Mouse (Mus musculus) cerebellum, postnatal 10 days (tissue): ENCODE data around the gene Stpg4.
A peak's percentile ranks its signal among the peaks of the same experiment; 100 is the strongest.

Experiments
- DNase-seq, 2 experiments: peaks; one replicate each; pipeline ENCODE4 v3.0.0; 2021; ENCODE audit warnings: mixed read lengths in 2 of 2

Stpg4 gene

GRCm38 (mm10) chr17:87350471-87351240 lies 76.9 kb downstream of the Stpg4 start:
- peak in 1 of 2 experiments; percentile 54 for DNase-seq

- no peak for DNase-seq
These were observed 78.0 kb downstream of the Stpg4 start for GRCm38 (mm10) chr17:87349575-87349974.

GRCm38 (mm10) chr17:87349069-87349468 lies 78.5 kb downstream of the Stpg4 start:
- DNase-seq, result no peak

- DNase-seq, result no peak
These were observed 79.2 kb downstream of the Stpg4 start for GRCm38 (mm10) chr17:87348353-87348752.

- DNase-seq, result no peak
These were observed 82.3 kb downstream of the Stpg4 start for GRCm38 (mm10) chr17:87345252-87345593.

GRCm38 (mm10) chr17:87344441-87345251 lies 82.9 kb downstream of the Stpg4 start:
- no peak for DNase-seq

GRCm38 (mm10) chr17:87343060-87343703 lies 84.4 kb downstream of the Stpg4 start:
- no peak for DNase-seq
